21 mouse cellular contexts compared by ENCODE assay signal in genomic region chr16:90318372-90318926, GRCm38 (mm10). TPM values are rescaled to one million over a fixed set of nuclear protein-coding genes. Genes with fewer than 3 reads are reported as not detected.
DNase-seq lines count a peak whose midpoint lies in the region; ATAC-seq lines count a peak whose summit lies in the region.
"Had no signal": no experiment of that assay in that cellular context is flagged by ENCODE, and none has a peak within 500 bp of the region (broad histone marks: within the 10 kb centered on the region; RNA-seq: fewer than 3 reads in every experiment).

No protein-coding gene starts in this region.

- DNase-seq in cerebellum, postnatal 10 days: peak; percentile 36 to 54
- no peak for DNase-seq in cerebellum, adult 9-11 months
- DNase-seq in frontal cortex, adult 2 months (ENCODE audit: extremely low spot score in 1 of 2, low spot score in 1 of 2): no peak
- DNase-seq in midbrain, embryonic 10.5 days (ENCODE audit: low spot score): no peak
- DNase-seq in gastrocnemius, postnatal 10 days: no peak
- no peak for DNase-seq in kidney, adult 8-10 months
- DNase-seq: adrenal gland, postnatal 14 days; cerebellum, adult 2 months; heart, adult 2 months had no signal

- ATAC-seq in frontal cortex, adult (ENCODE audit: low TSS enrichment): peak; percentile 55; the same call in 1 of the 2 replicates
- ATAC-seq in midbrain, embryonic 16.5 days: no peak
- ATAC-seq: activated CD4-positive, CD25-positive, alpha-beta regulatory T cell, adult 4 months; CD4-positive, CD25-positive, alpha-beta regulatory T cell, adult 4 months; forebrain, embryonic 13.5 days; inflammation-experienced regulatory T-cells, adult 6 months; intestine, postnatal 0 days had no signal

- no peak overlapping the region for H3K27ac ChIP-seq in midbrain, embryonic 16.5 days (ENCODE audit: low read length)
- H3K27ac ChIP-seq in midbrain, embryonic 10.5 days (replicated peaks): no peak overlapping the region
- H3K27ac ChIP-seq: embryonic facial prominence, embryonic 10.5 days; forebrain, embryonic 13.5 days; heart, adult 2 months; hindbrain, embryonic 10.5 days; hindbrain, embryonic 15.5 days had no signal

- H3K27me3 ChIP-seq in midbrain, embryonic 16.5 days (ENCODE audit: control insufficient read depth, insufficient read depth, low read depth, low read length): no peaks in the 10 kb centered on the region
- no peaks in the 10 kb centered on the region for H3K27me3 ChIP-seq in midbrain, embryonic 10.5 days (ENCODE audit: low read depth, poor library complexity, severe bottlenecking)
- H3K27me3 ChIP-seq: forebrain, embryonic 13.5 days; heart, embryonic 12.5 days; hindbrain, embryonic 15.5 days had no signal

- no peak overlapping the region for H3K9ac ChIP-seq in midbrain, embryonic 16.5 days (ENCODE audit: low read depth, low read length)
- H3K9ac ChIP-seq: forebrain, embryonic 13.5 days; heart, embryonic 12.5 days; hindbrain, embryonic 15.5 days had no signal

- no peaks in the 10 kb centered on the region for H3K36me3 ChIP-seq in midbrain, embryonic 16.5 days (ENCODE audit: control insufficient read depth, insufficient read depth, low read length)
- no peaks in the 10 kb centered on the region for H3K36me3 ChIP-seq in midbrain, embryonic 10.5 days
- H3K36me3 ChIP-seq: embryonic facial prominence, embryonic 10.5 days; G1E; heart, embryonic 12.5 days; hindbrain, embryonic 10.5 days; hindbrain, embryonic 15.5 days had no signal

- no peak overlapping the region for H3K4me3 ChIP-seq in midbrain, embryonic 16.5 days (ENCODE audit: low read depth, low read length)
- no peak overlapping the region for H3K4me3 ChIP-seq in midbrain, embryonic 10.5 days
- H3K4me3 ChIP-seq: embryonic facial prominence, embryonic 10.5 days; forebrain, embryonic 13.5 days; heart, adult 2 months; heart, embryonic 12.5 days; hindbrain, embryonic 10.5 days; hindbrain, embryonic 15.5 days had no signal

- no peaks in the 10 kb centered on the region; the same call in none of the 2 replicates for H3K4me1 ChIP-seq in midbrain, embryonic 16.5 days (ENCODE audit: control insufficient read depth, insufficient read depth, low read length)
- H3K4me1 ChIP-seq in midbrain, embryonic 10.5 days: no peaks in the 10 kb centered on the region
- H3K4me1 ChIP-seq: hindbrain, embryonic 10.5 days; hindbrain, embryonic 15.5 days had no signal

- H3K4me2 ChIP-seq in midbrain, embryonic 16.5 days (ENCODE audit: low read length): peak overlapping the region; percentile 21
- H3K4me2 ChIP-seq: forebrain, embryonic 13.5 days; heart, embryonic 12.5 days; hindbrain, embryonic 15.5 days had no signal

- 48% methylated on average over 12 of the region's 12 CpGs for WGBS in midbrain, embryonic 16.5 days
- WGBS in midbrain, embryonic 10.5 days: 82% methylated on average over 12 of the region's 12 CpGs

- no peaks in the 10 kb centered on the region for H3K9me3 ChIP-seq in midbrain, embryonic 16.5 days (replicated peaks; ENCODE audit: control insufficient read depth, low read length, poor library complexity, severe bottlenecking)
- H3K9me3 ChIP-seq in midbrain, embryonic 10.5 days (replicated peaks): no peaks in the 10 kb centered on the region
- H3K9me3 ChIP-seq: embryonic facial prominence, embryonic 10.5 days; forebrain, embryonic 13.5 days; heart, embryonic 12.5 days; hindbrain, embryonic 10.5 days; hindbrain, embryonic 15.5 days had no signal

RNA-seq across cellular contexts. Expression of gene Scaf4, which starts 34.1 kb away (rescaled TPM):
- 49.0 and 53.5 TPM in 2 replicates for polyA plus RNA-seq in frontal cortex, adult 2 months (2012; rRNA removed)
- 22.6 and 26.6 TPM in 2 replicates for polyA plus RNA-seq in midbrain, embryonic 16.5 days (2015; fragmentation: Nextera tagmentation; extraction: Ambion mirVana)
- 34.6 and 35.7 TPM in 2 replicates for polyA plus RNA-seq in midbrain, embryonic 10.5 days (2016; fragmentation: Nextera tagmentation; extraction: Ambion mirVana)
- 10 to 100 TPM; 20.0 to 24.8 TPM for total RNA-seq in gastrocnemius, postnatal 10 days (2021)

Comparison
In these comparisons a context has a peak if more than half of its experiments do, and no peak if none do; other contexts are left out.
1. DNase-seq: peak in cerebellum, postnatal 10 days (2 of 2); none in cerebellum, adult 9-11 months (single experiment), frontal cortex, adult 2 months (0 of 2), midbrain, embryonic 10.5 days (single experiment), gastrocnemius, postnatal 10 days (single experiment) and kidney, adult 8-10 months (0 of 2).